Mouse (Mus musculus): ENCODE measurements around the gene Dpp9. TPM values are rescaled to one million over a fixed set of nuclear protein-coding genes. Genes with fewer than 3 reads are reported as not detected.
A peak's percentile ranks its signal among the peaks of the same experiment; 100 is the strongest.
"Not testable (repeated sequence)": the region's sequence is repeated elsewhere in the genome, so short reads cannot be mapped to it uniquely, and the experiment has no call there.

The Dpp9 gene
- polyA plus RNA-seq (2015; fragmentation: Nextera tagmentation; extraction: Ambion mirVana): 19.6 and 23.0 TPM in 2 replicates

GRCm38 (mm10) chr17:56218377-56219191, at the start of gene Dpp9:
Gene Dpp9, minus strand, starts transcription at chr17:56218905.
- H3K9ac ChIP-seq: peak within 1 kb of the TSS; percentile 93
- under 1% methylated on average over 75 of the region's 78 CpGs for WGBS (ENCODE audit: insufficient replicate concordance)
- DNase-seq (peak; percentile 85), ATAC-seq (ENCODE audit: low read depth) (peak; percentile 94)
- 0 out of 2 replicates have a peak, but pooled peaks cover 4% of the 10 kb centered on the region for H3K36me3 ChIP-seq
- no peaks in the 10 kb centered on the region for H3K27me3 ChIP-seq
- peak within 1 kb of the TSS; percentile 86 for H3K4me3 ChIP-seq (replicated peaks)
- H3K4me2 ChIP-seq: peak within 1 kb of the TSS; percentile 83
- no peaks in the 10 kb centered on the region for H3K9me3 ChIP-seq (replicated peaks)
- peak within 1 kb of the TSS; percentile 89 for H3K27ac ChIP-seq
- H3K4me1 ChIP-seq (replicated peaks): peaks cover 43% of the 10 kb centered on the region

- Histone ChIP-seq H3K4me2 (no peak overlapping the region), H3K9ac (no peak overlapping the region), H3K4me1 (replicated peaks) (peaks cover 53% of the 10 kb centered on the region), H3K27me3 (no peaks in the 10 kb centered on the region), H3K36me3 (peaks cover 43% of the 10 kb centered on the region), H3K4me3 (replicated peaks) (no peak overlapping the region), H3K9me3 (replicated peaks) (no peaks in the 10 kb centered on the region), H3K27ac (no peak overlapping the region)
- WGBS (ENCODE audit: insufficient replicate concordance): 50% methylated on average over 3 of the region's 3 CpGs
- no peak for DNase-seq
- ATAC-seq (ENCODE audit: low read depth): no peak
Observed at GRCm38 (mm10) chr17:56266271-56266670, 47.6 kb upstream of the Dpp9 start.

GRCm38 (mm10) chr17:56265869-56266268, 47.2 kb upstream of the Dpp9 start:
- DNase-seq (no peak), ATAC-seq (ENCODE audit: low read depth) (no peak)
- Histone ChIP-seq H3K27ac (no peak overlapping the region), H3K36me3 (peaks cover 43% of the 10 kb centered on the region), H3K9ac (no peak overlapping the region; the same call in 1 of the 2 replicates), H3K4me3 (replicated peaks) (no peak overlapping the region), H3K4me1 (replicated peaks) (peaks cover 57% of the 10 kb centered on the region), H3K4me2 (no peak overlapping the region), H3K27me3 (no peaks in the 10 kb centered on the region), H3K9me3 (replicated peaks) (no peaks in the 10 kb centered on the region)
- WGBS (ENCODE audit: insufficient replicate concordance): 66% methylated on average over 3 of the region's 3 CpGs

GRCm38 (mm10) chr17:56265011-56265410, 46.3 kb upstream of the Dpp9 start:
- H3K27ac ChIP-seq: no peak overlapping the region; the same call in 1 of the 2 replicates
- WGBS (ENCODE audit: insufficient replicate concordance): 69% methylated on average over 4 of the region's 4 CpGs
- H3K4me1 ChIP-seq (replicated peaks): peaks cover 61% of the 10 kb centered on the region
- no peak overlapping the region for H3K9ac ChIP-seq
- H3K36me3 ChIP-seq: peaks cover 43% of the 10 kb centered on the region
- no peaks in the 10 kb centered on the region for H3K27me3 ChIP-seq
- ATAC-seq (ENCODE audit: low read depth): no peak
- H3K4me3 ChIP-seq (replicated peaks): no peak overlapping the region
- H3K4me2 ChIP-seq: no peak overlapping the region
- DNase-seq: no peak
- no peaks in the 10 kb centered on the region for H3K9me3 ChIP-seq (replicated peaks)

- peaks cover 61% of the 10 kb centered on the region for H3K4me1 ChIP-seq (replicated peaks)
- H3K36me3 ChIP-seq: peaks cover 50% of the 10 kb centered on the region
- DNase-seq: peak; percentile 60
- 16% methylated on average over 8 of the region's 8 CpGs for WGBS (ENCODE audit: insufficient replicate concordance)
- no peaks in the 10 kb centered on the region for H3K27me3 ChIP-seq
- no peak overlapping the region for H3K4me2 ChIP-seq
- no peak overlapping the region for H3K4me3 ChIP-seq (replicated peaks)
- no peak overlapping the region for H3K27ac ChIP-seq
- no peaks in the 10 kb centered on the region for H3K9me3 ChIP-seq (replicated peaks)
- peak; percentile 64 for ATAC-seq (ENCODE audit: low read depth)
- H3K9ac ChIP-seq: no peak overlapping the region
Observed at GRCm38 (mm10) chr17:56264020-56264419, 45.3 kb upstream of the Dpp9 start.

GRCm38 (mm10) chr17:56262645-56263094, 44.0 kb upstream of the Dpp9 start:
- Histone ChIP-seq H3K27me3 (no peaks in the 10 kb centered on the region), H3K9ac (no peak overlapping the region), H3K4me2 (no peak overlapping the region), H3K36me3 (peaks cover 61% of the 10 kb centered on the region), H3K27ac (0 out of 2 replicates have a peak overlapping the region, but pooled peaks have one; percentile 6), H3K9me3 (replicated peaks) (no peaks in the 10 kb centered on the region), H3K4me3 (replicated peaks) (no peak overlapping the region), H3K4me1 (replicated peaks) (peaks cover 71% of the 10 kb centered on the region)
- DNase-seq (no peak), ATAC-seq (ENCODE audit: low read depth) (no peak)
- WGBS (ENCODE audit: insufficient replicate concordance): 64% methylated on average over 3 of the region's 3 CpGs

GRCm38 (mm10) chr17:56261166-56261565, 42.5 kb upstream of the Dpp9 start:
- no peak for ATAC-seq (ENCODE audit: low read depth)
- Histone ChIP-seq H3K27ac (no peak overlapping the region), H3K9ac (peak overlapping the region; percentile 42; the same call in 1 of the 2 replicates), H3K36me3 (peaks cover 61% of the 10 kb centered on the region), H3K27me3 (no peaks in the 10 kb centered on the region), H3K4me1 (replicated peaks) (peaks cover 75% of the 10 kb centered on the region), H3K4me2 (no peak overlapping the region), H3K4me3 (replicated peaks) (no peak overlapping the region), H3K9me3 (replicated peaks) (no peaks in the 10 kb centered on the region)
- WGBS (ENCODE audit: insufficient replicate concordance): 76% methylated on average over 3 of the region's 3 CpGs
- DNase-seq: no peak

GRCm38 (mm10) chr17:56259301-56260037, 40.8 kb upstream of the Dpp9 start:
- DNase-seq (no peak), ATAC-seq (ENCODE audit: low read depth) (no peak)
- Histone ChIP-seq H3K9me3 (replicated peaks) (no peaks in the 10 kb centered on the region), H3K27me3 (no peaks in the 10 kb centered on the region), H3K27ac (no peak overlapping the region), H3K4me2 (peak overlapping the region; percentile 98), H3K4me3 (replicated peaks) (peak overlapping the region; percentile 78), H3K36me3 (peaks cover 53% of the 10 kb centered on the region), H3K9ac (peak overlapping the region; percentile 42; the same call in 1 of the 2 replicates), H3K4me1 (replicated peaks) (peaks cover 69% of the 10 kb centered on the region)
- WGBS (ENCODE audit: insufficient replicate concordance): 82% methylated on average over 10 of the region's 10 CpGs

GRCm38 (mm10) chr17:56258812-56259211, 40.1 kb upstream of the Dpp9 start:
- 56% methylated on average over 2 of the region's 2 CpGs for WGBS (ENCODE audit: insufficient replicate concordance)
- Histone ChIP-seq H3K36me3 (peaks cover 53% of the 10 kb centered on the region), H3K4me2 (peak overlapping the region; percentile 98), H3K9ac (0 out of 2 replicates have a peak overlapping the region, but pooled peaks have one; percentile 42), H3K4me1 (replicated peaks) (peaks cover 67% of the 10 kb centered on the region), H3K4me3 (replicated peaks) (peak overlapping the region; percentile 78)
- H3K27ac ChIP-seq; H3K9me3 ChIP-seq (replicated peaks); DNase-seq; H3K27me3 ChIP-seq; ATAC-seq (ENCODE audit: low read depth): not testable (repeated sequence)

- peak overlapping the region; percentile 98 for H3K4me2 ChIP-seq
- not testable (repeated sequence) for DNase-seq; H3K27me3 ChIP-seq; H3K27ac ChIP-seq; H3K9me3 ChIP-seq (replicated peaks); ATAC-seq (ENCODE audit: low read depth)
- peak overlapping the region; percentile 78 for H3K4me3 ChIP-seq (replicated peaks)
- peaks cover 66% of the 10 kb centered on the region for H3K4me1 ChIP-seq (replicated peaks)
- WGBS (ENCODE audit: insufficient replicate concordance): 87% methylated on average over 19 of the region's 19 CpGs
- peaks cover 53% of the 10 kb centered on the region for H3K36me3 ChIP-seq
- peak overlapping the region; percentile 80; the same call in 1 of the 2 replicates for H3K9ac ChIP-seq
Observed at GRCm38 (mm10) chr17:56258269-56258668, 39.6 kb upstream of the Dpp9 start.

Data from liver, embryonic 13.5 days (tissue).